Comparison of ENCODE assay signal across 23 mouse cellular contexts in the genomic region with DNA sequence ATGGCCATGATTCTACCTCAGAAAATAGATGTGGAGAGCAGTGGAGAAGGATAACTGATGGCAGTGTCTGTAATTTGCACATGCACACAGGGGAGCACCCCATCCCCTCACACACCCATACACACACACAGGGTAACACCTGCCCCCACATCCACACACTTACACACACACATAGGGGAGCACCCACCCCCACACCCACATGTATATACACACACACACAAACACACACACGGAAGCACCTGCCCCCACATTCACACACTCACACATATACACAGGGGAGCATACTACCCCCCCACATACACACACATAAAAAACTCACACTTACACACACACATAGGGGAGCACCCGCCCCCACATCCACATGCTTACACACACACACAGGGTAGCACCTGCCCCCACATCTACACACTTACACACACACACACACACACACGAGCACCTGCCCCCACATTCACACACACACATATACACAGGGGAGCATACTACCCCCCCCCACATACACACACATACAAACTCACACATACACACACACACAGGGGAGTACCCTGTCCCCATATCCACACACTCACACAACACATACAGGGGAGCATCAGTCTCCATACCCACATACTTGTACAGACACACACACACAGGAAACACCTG.
DNase-seq lines count a peak whose midpoint lies in the region; ATAC-seq and TF ChIP-seq lines count a peak whose summit lies in the region.
"Had no signal": no experiment of that assay in that cellular context is flagged by ENCODE, and none has a peak within 500 bp of the region (broad histone marks: within the 10 kb centered on the region; RNA-seq: fewer than 3 reads in every experiment).

No protein-coding gene starts in this region.

- H3K36me3 ChIP-seq in heart, embryonic 11.5 days (ENCODE audit: control insufficient read depth, insufficient read depth, low read length) = no peaks in the 10 kb centered on the region
- H3K36me3 ChIP-seq in limb, embryonic 15.5 days = no peaks in the 10 kb centered on the region
- H3K36me3 ChIP-seq in limb, embryonic 10.5 days = no peaks in the 10 kb centered on the region
- no peaks in the 10 kb centered on the region for H3K36me3 ChIP-seq in neural tube, embryonic 11.5 days (ENCODE audit: control insufficient read depth, insufficient read depth, low read length)
- no peaks in the 10 kb centered on the region for H3K36me3 ChIP-seq in midbrain, postnatal 0 days (ENCODE audit: insufficient read depth, low read length)
- H3K36me3 ChIP-seq: embryonic facial prominence, embryonic 15.5 days; heart, embryonic 10.5 days; liver, embryonic 15.5 days had no signal

- no peaks in the 10 kb centered on the region for H3K9me3 ChIP-seq in heart, embryonic 11.5 days (replicated peaks; ENCODE audit: control insufficient read depth, low read length)
- no peaks in the 10 kb centered on the region for H3K9me3 ChIP-seq in limb, embryonic 15.5 days
- no peaks in the 10 kb centered on the region for H3K9me3 ChIP-seq in limb, embryonic 10.5 days (replicated peaks)
- no peaks in the 10 kb centered on the region for H3K9me3 ChIP-seq in neural tube, embryonic 11.5 days (ENCODE audit: control insufficient read depth, low read length)
- no peaks in the 10 kb centered on the region for H3K9me3 ChIP-seq in midbrain, postnatal 0 days (ENCODE audit: low read length)
- H3K9me3 ChIP-seq: embryonic facial prominence, embryonic 15.5 days; heart, embryonic 10.5 days; liver, embryonic 15.5 days had no signal

- H3K4me2 ChIP-seq in heart, embryonic 11.5 days = no peak overlapping the region
- H3K4me2 ChIP-seq in limb, embryonic 15.5 days = no peak overlapping the region
- H3K4me2 ChIP-seq in neural tube, embryonic 11.5 days (ENCODE audit: low read depth) = no peak overlapping the region
- no peak overlapping the region for H3K4me2 ChIP-seq in midbrain, postnatal 0 days (ENCODE audit: low read depth, low read length, poor library complexity, severe bottlenecking)
- H3K4me2 ChIP-seq: embryonic facial prominence, embryonic 15.5 days; liver, embryonic 15.5 days had no signal

- no peak for DNase-seq in heart, postnatal 4 days
- DNase-seq in limb, embryonic 10.5 days (ENCODE audit: low spot score) = no peak
- no peak for DNase-seq in neural tube, embryonic 11.5 days (ENCODE audit: low spot score)
- no peak for DNase-seq in neural tube, embryonic 10.5 days (ENCODE audit: extremely low spot score, low spot score)
- DNase-seq in midbrain, postnatal 0 days (ENCODE audit: low spot score) = no peak
- no peak for DNase-seq in MN1 (ENCODE audit: low spot score)
- DNase-seq: adrenal gland, adult 2 months; cerebellum, adult 8-10 months; heart, postnatal 14 days; kidney, adult 9 months; kidney, postnatal 4 days; layer of hippocampus, adult 9-11 months; left cerebral cortex, postnatal 4 days; right cerebral cortex, postnatal 25 days; thymus, adult 2 months had no signal

- no peaks in the 10 kb centered on the region for H3K4me1 ChIP-seq in heart, embryonic 11.5 days (ENCODE audit: control insufficient read depth, insufficient read depth, low read length)
- H3K4me1 ChIP-seq in limb, embryonic 15.5 days = no peaks in the 10 kb centered on the region
- H3K4me1 ChIP-seq in limb, embryonic 10.5 days = no peaks in the 10 kb centered on the region
- no peaks in the 10 kb centered on the region for H3K4me1 ChIP-seq in neural tube, embryonic 11.5 days (ENCODE audit: control insufficient read depth, insufficient read depth, low read length)
- no peaks in the 10 kb centered on the region for H3K4me1 ChIP-seq in midbrain, postnatal 0 days (ENCODE audit: insufficient read depth, low read length)
- H3K4me1 ChIP-seq: embryonic facial prominence, embryonic 15.5 days; heart, embryonic 10.5 days; liver, embryonic 15.5 days had no signal

- no peak overlapping the region for H3K27ac ChIP-seq in heart, embryonic 11.5 days (ENCODE audit: low read depth, low read length)
- no peak overlapping the region for H3K27ac ChIP-seq in limb, embryonic 15.5 days
- no peak overlapping the region for H3K27ac ChIP-seq in limb, embryonic 10.5 days
- no peak overlapping the region for H3K27ac ChIP-seq in neural tube, embryonic 11.5 days (ENCODE audit: low read depth, low read length)
- no peak overlapping the region for H3K27ac ChIP-seq in midbrain, postnatal 0 days (ENCODE audit: low read depth, low read length)
- H3K27ac ChIP-seq: embryonic facial prominence, embryonic 15.5 days; heart, embryonic 10.5 days; left cerebral cortex, adult 2 months; liver, embryonic 15.5 days had no signal

- H3K4me3 ChIP-seq in heart, embryonic 11.5 days (ENCODE audit: low read depth, low read length) = no peak overlapping the region
- no peak overlapping the region for H3K4me3 ChIP-seq in limb, embryonic 15.5 days
- no peak overlapping the region for H3K4me3 ChIP-seq in limb, embryonic 10.5 days
- no peak overlapping the region for H3K4me3 ChIP-seq in neural tube, embryonic 11.5 days (ENCODE audit: low read depth, low read length)
- no peak overlapping the region for H3K4me3 ChIP-seq in midbrain, postnatal 0 days (ENCODE audit: low read depth, low read length)
- H3K4me3 ChIP-seq: embryonic facial prominence, embryonic 15.5 days; heart, embryonic 10.5 days; left cerebral cortex, adult 2 months; liver, embryonic 15.5 days had no signal

- 0 out of 2 replicates have a peak, but pooled peaks have one; percentile 39 for ATAC-seq in heart, embryonic 11.5 days (replicated peaks; ENCODE audit: insufficient number of reproducible peaks, low FRiP score, low TSS enrichment)
- ATAC-seq in limb, embryonic 15.5 days (ENCODE audit: insufficient number of reproducible peaks, low FRiP score, low TSS enrichment, low read depth) = peak; percentile 65; the same call in 1 of the 2 replicates
- ATAC-seq in neural tube, embryonic 11.5 days (ENCODE audit: insufficient read depth, low FRiP score, low TSS enrichment) = peak; percentile 69
- peak; percentile 49; the same call in 1 of the 2 replicates for ATAC-seq in midbrain, postnatal 0 days (ENCODE audit: low FRiP score)
- ATAC-seq: inflammation-experienced regulatory T-cells, adult 6 months; lung, postnatal 0 days had no signal

- no peaks in the 10 kb centered on the region for H3K27me3 ChIP-seq in heart, embryonic 11.5 days (ENCODE audit: control insufficient read depth, insufficient read depth, low read length)
- H3K27me3 ChIP-seq in limb, embryonic 15.5 days = no peaks in the 10 kb centered on the region
- H3K27me3 ChIP-seq in limb, embryonic 10.5 days (ENCODE audit: low read depth, poor library complexity, severe bottlenecking) = no peaks in the 10 kb centered on the region
- H3K27me3 ChIP-seq in neural tube, embryonic 11.5 days (ENCODE audit: control insufficient read depth, insufficient read depth, low read length) = no peaks in the 10 kb centered on the region
- no peaks in the 10 kb centered on the region for H3K27me3 ChIP-seq in midbrain, postnatal 0 days (ENCODE audit: insufficient read depth, low read length)
- H3K27me3 ChIP-seq: embryonic facial prominence, embryonic 15.5 days; liver, embryonic 15.5 days had no signal

- TF ChIP-seq CTCF in midbrain, postnatal 0 days (IDR thresholded peaks at IDR 0.05) = no peak

- no peak overlapping the region for H3K9ac ChIP-seq in heart, embryonic 11.5 days (ENCODE audit: low read depth, low read length)
- H3K9ac ChIP-seq in limb, embryonic 15.5 days = no peak overlapping the region
- no peak overlapping the region for H3K9ac ChIP-seq in neural tube, embryonic 11.5 days (ENCODE audit: low read length)
- no peak overlapping the region for H3K9ac ChIP-seq in midbrain, postnatal 0 days (replicated peaks; ENCODE audit: low read length, poor library complexity, severe bottlenecking)
- H3K9ac ChIP-seq: embryonic facial prominence, embryonic 15.5 days; liver, embryonic 15.5 days had no signal

- 83% methylated on average over 3 of the region's 3 CpGs for WGBS in heart, embryonic 11.5 days (ENCODE audit: insufficient replicate concordance)
- 92% methylated on average over 3 of the region's 3 CpGs for WGBS in limb, embryonic 15.5 days
- 92% methylated on average over 3 of the region's 3 CpGs for WGBS in limb, embryonic 10.5 days
- WGBS in neural tube, embryonic 11.5 days = 82% methylated on average over 3 of the region's 3 CpGs
- WGBS in midbrain, postnatal 0 days = 88% methylated on average over 3 of the region's 3 CpGs
